Mouse (Mus musculus): ENCODE data around the gene Itprid1.

Itprid1 gene

DNA sequence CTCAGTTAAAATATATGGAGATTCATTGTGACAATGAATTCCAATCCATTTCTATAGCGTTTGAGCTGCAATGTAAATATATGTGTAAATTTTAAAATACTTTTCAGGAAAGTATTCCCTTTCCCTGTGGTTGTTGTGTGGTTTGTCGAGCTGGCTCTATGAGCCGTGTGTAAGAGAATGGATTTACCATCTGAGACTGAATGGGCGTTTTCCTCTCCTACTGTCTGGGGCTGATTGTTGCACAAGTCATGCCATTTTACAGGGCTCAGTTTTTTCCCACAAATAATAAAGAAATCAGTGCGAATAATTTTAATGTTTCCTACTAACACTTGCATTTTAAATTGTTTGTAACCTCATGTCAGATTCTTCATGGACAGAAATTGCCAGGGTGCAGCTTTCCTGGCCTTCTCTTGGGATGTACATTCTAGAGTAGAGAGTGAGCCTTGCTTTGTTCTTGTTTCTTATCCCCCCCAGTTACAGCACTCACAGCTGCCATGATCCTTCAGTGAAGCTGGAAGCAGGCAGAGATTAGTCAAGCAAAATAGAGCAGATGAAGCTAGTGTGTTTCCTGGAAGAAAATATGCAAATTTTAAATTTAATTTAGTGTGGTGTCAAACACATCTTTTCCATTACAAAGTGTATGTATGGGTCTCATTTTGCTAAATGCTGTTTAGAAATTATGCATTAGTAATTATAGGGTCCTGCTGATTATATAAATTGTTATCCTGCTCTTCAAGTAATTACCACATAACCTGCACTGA lies 65.1 kb downstream of the Itprid1 start:
- DNase-seq, result no peak

- DNase-seq, result no peak
Observed at GRCm38 (mm10) chr6:55902329-55902605, 65.6 kb downstream of the Itprid1 start.

- no peak for DNase-seq
Observed at GRCm38 (mm10) chr6:55919206-55919605, 82.5 kb downstream of the Itprid1 start.

- no peak for DNase-seq
Observed at GRCm38 (mm10) chr6:55920282-55920720, 83.6 kb downstream of the Itprid1 start.

DNA sequence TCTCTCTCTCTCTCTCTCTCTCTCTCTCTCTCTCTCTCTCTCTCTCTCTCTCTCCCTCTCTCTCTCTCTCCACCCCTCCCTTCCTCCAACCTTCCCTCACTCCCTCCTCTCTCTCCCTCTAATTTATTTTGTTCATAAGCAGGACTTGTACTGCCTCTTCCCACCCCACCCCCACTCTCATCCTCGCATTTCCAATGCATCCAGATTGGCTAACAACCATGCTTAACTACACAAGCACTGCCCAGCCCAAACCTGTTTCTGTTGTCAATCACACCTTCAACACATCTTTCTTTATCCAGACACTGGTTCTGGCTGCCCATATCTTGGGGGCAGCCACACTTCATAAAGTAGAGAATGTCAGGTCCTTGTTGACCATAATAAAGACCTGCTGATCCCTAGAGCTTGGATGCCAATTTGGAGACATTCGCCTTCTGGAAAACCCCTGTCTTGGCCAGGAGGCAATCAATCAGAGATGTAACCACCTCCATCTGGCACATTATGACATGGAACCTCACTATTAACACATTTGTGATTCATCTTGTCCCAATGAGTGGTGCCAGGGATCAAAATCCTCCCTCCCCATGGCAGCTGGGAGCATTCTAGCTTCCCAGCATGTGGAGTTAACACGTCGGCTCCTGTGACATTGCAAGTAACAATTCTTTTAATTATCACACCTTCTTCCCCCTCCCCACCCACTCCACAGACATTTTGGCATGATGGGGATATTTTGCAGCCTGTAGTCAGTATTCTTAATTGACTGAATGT lies 84.4 kb downstream of the Itprid1 start:
- DNase-seq, result no peak

GRCm38 (mm10) chr6:55944709-55945108 lies 108.0 kb downstream of the Itprid1 start:
- DNase-seq, result no peak

GRCm38 (mm10) chr6:55950345-55951110 lies 113.8 kb downstream of the Itprid1 start:
- DNase-seq, result peak; percentile 59

- peak; percentile 7 for DNase-seq
Observed at GRCm38 (mm10) chr6:55972998-55973397, 136.3 kb downstream of the Itprid1 start.

- DNase-seq, result no peak
Observed at GRCm38 (mm10) chr6:55979766-55980165, 143.1 kb downstream of the Itprid1 start.

DNA sequence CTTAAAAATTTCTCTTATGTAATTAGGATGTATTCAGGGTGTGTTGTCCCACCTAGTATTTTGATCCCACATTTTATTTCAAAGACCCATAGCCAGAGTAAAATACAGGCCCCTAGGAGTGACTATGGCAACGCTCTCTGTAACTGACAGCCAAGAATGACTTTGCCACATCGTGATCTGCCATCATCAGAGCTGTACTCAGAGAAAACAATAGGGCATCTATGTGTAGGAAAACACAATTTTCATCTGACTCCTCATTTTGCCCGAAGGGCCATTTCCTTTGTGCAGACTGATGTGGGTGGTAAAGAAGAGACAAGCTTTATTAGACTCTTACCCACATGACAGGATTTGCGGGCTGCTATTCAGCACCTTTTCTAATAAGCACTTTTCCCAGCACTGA lies 172.0 kb downstream of the Itprid1 start:
- DNase-seq, result no peak

DNA sequence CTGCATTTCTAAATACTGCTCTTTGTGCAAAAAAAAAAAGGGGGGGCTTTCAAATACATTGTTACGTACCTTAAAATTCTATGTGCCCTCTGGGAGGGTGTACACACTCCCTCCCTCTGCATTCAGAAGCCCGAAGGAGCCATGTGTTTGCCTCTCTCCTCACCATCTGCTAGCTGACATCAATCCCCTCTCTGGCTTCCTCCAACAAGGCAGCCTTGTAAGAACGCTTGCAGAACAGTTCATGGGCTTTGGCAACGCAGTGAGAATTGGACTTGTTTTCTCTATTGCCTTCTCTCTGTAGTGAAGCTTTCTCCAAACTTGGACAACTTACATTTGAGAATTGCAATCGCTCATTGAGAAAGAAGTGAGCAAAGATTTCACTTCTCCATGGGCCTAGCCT lies 175.7 kb downstream of the Itprid1 start:
- DNase-seq, result no peak

- no peak for DNase-seq
Observed at GRCm38 (mm10) chr6:56017291-56017994, 180.7 kb downstream of the Itprid1 start, which contains the start of gene Ppp1r17. Gene Ppp1r17 (plus strand): TSS chr6:56017497.

DNA sequence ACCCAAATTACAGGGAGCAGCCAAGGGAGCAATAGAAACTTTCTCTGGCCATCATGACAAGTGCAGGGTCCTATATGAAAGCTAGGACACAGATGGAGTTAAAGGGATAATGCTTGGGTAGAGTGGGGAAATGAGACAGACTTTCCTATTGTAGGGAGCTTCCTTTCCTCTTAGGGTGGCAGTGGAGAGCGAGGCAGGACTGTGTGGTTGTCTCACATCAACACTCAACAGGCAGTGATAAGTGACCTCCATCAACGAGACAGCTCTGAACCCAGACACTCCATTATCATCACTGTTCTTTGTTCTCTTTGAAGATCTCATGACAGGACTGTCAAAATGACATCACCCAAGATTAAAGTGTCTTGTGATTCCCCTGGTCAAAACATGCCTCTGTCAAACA lies 182.9 kb downstream of the Itprid1 start:
- no peak for DNase-seq

- DNase-seq, result no peak
Observed at GRCm38 (mm10) chr6:56025533-56025932, 188.8 kb downstream of the Itprid1 start.

GRCm38 (mm10) chr6:56027318-56027717 lies 190.6 kb downstream of the Itprid1 start:
- no peak for DNase-seq

GRCm38 (mm10) chr6:56027966-56028365 lies 191.3 kb downstream of the Itprid1 start:
- DNase-seq, result no peak
